Mouse (Mus musculus) kidney, adult 11 months (tissue): ENCODE results near the gene Zbtb9.

ENCODE experiments used
- DNase-seq: peaks from one replicate; pipeline ENCODE4 v3.0.0; 2022

The Zbtb9 gene

DNA sequence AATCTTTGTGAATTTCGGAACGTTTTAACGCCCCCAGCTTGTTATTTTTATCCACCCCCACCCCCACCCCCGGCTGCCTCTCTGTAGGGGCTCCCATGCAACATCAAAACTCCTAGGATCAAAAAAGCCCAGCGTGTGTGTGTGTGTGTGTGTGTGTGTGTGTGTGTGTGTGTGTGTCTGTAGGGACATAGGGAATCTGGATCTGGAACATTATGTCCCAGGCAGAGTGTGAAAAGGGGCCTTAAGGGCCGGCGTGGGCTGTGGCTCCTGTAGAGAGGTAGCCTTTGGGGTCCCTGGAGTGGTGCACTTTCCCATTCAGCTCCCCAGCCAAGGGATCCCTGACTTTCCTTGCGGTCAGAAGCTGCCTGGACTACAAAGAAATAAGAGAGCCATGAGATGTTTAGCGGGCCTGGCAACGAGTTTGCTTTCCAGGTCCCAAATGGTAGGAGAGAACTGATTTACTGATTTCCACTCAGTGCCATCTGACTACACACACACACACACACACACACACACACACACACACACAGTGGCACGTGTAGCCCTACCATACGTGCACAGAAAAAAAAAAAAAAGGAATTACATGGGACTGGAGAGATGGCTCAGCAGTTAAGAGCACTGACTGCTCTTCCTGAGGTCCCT lies 45.7 kb downstream of the Zbtb9 start:
- no peak for DNase-seq

DNA sequence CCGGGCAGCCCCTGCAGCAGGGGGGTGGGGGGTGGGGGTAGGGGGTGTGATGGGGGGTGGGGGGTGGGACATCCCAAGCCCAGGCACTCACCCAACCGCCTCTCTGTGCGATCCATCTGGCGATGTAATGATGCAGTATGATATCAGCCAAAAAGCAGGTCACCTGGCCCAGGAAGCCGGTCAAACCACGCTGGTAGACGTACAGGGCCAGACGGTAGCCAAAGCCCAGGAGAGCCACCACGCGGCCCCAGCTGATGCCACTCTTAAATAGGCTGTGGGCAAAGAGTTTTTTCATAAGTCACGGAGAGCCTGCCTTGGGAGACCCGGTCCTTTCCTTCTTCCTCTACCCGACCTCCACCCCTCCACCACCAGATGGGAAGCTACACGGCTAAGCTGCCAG lies 48.1 kb downstream of the Zbtb9 start:
- DNase-seq = no peak

DNA sequence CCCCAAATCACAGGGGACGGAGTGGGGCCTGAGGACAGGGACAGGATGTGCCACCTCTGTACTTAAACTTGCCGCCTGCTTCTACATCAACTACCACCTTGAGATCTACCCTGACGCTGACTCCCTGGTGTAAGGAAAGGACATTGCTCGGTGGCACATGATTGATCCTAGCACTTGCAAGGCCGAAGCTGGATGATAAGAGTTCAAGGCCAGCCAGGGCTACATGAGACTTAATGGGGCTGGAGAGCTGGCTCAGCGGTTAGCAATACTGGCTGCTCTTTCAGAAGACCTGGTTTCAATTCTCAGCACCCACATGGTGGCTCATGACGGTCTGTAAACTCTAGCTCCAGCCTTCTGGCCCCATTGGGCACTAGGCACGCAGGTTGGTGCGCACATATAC lies 48.8 kb downstream of the Zbtb9 start:
- no peak for DNase-seq

DNA sequence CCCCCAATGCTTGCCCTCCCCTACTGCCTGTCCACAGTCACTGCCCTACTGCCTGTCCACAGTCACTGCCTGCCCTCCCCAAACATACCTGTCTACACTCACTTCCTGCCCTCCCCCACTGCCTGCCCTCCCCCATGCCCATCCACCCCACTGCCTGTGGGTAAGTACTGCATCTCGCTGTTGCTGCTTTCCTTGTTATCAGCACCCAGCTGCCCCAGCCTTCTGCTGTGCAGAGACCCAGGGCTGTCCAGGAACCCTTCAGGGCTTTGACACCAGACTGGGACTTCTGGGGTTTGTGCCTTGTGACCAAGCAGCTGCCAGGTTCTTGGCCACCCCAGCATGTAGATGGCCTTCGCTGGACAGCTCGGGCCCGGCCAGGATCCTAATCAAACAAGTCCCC lies 50.4 kb downstream of the Zbtb9 start:
- no peak for DNase-seq

DNA sequence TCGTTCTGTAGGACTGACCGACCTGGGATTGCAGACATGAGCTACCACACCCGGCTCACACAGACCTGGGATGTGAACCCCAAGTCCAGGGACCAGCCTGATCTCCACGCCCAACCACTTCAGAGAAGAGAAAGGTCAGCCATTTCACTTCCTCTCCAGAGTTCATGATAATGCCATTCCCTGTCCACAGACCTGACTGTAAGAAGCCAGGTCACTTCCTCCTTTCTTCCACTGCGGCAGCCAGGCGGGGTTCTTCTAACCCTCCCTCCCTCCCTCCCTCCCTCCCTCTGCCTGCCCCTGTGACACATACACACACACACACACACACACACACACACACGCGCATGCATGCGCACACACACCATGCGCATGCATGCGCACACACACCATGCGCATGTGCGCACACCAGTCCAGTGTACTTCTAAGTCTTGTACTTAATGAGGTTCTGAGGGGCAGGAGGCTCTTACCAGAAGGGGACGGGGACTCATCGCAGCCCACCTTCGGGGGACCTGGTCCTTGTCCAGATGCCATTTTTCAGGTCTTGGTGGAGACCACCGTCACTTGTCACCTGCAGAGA lies 52.4 kb downstream of the Zbtb9 start:
- DNase-seq = no peak

DNA sequence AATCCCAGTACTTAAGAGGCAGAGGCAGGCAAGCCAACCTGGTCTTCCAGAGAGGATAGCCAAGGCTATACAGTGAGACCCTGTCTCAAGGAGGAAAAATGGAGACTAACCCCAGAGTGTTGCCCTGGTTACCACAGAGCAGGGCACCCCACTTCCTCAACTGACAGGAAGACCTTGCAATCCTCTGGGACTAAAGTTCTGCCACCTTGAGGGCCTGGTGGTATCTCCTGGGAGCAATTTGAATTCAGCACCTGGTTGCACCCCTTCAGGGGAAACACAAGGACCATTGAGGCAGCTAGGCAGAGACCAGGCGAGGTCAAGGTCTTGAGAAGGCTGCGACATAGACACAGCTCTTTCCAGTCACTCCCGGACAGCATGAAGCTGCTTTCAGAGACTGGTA lies 53.0 kb downstream of the Zbtb9 start:
- DNase-seq = no peak

DNA sequence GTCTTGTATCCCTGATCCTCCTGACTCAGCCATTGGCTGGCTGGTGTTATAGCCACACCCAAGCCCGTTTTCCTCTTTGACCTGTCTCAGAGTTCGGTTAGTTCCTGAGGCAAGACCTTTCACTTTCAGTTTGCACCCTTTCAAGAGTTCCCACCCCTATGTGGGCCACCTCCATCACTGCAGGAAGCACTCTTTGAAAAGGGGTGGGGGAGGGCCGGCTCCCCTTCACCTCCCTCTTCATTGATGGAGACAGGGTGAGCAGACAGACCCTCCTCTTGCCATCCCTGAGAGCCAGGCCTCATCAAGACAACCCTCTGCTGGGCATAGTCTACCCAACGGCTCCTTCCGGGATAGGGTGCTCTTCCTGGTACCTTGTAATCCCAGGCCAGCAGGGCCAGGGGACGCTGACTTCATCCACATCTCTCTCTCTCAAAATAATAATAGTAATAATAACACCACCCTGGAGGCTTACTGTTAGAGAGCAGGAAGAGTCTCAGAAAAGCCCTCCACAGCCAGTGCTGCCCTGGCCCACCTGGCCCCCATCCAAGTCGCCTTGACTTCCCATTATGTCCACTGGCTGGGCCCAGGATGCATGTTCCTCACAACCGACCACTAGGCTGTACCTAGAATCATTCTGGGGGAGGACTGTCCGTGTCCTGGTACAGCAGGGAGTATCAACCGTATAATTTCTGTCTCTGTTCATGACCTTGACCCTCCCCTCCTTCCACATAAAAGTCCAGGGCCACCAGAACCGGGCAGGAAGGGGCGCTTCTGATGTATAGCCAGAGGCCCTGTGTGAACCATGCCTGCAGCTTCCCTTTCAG lies 54.7 kb downstream of the Zbtb9 start:
- peak; percentile 51 for DNase-seq

DNA sequence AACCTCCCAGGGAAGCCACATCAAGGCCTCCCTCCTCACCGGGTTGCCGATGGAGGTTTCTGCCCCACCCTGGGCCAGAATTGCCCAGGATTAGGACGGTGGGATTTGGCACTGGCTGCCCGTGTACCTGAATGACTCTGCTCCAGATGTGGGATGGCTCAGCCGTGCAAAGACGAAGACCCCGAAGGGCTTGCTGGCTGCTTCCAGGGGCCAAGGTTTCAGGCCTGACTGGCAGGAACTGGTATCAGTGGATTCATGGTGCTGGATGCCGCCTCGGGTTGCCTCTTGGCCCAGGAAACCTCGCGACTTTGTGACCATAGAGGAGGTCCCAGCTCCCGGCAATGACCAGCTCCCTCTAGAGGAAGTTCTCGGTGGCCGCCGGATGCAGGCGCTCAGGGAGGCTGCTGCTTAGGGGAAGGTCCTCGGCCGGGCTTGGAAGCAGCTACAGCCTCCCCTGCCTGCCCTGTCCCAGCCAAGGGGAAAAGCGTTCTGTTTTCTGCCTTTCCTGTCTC lies 55.4 kb downstream of the Zbtb9 start:
- peak; percentile 88 for DNase-seq

DNA sequence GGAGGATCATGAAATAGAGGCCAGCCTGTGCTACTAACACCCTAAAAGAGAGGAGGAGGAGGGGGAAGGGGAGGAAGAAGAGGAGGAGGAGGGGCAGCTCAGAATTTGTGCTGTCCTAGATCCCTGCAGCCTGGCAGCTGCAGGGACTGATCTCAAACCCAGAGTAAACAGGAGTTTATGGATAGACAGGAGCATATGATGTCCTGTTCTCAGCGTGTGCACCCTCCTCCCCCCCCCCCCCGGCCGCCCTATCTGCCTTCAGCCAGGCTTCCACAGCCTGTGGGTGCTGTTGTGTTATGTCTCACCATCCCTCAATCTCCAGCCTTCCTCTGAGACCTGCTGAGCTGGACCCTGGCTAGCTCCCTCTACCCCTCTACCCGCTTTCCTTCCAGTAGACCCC lies 55.9 kb downstream of the Zbtb9 start, which contains the start of gene Bak1:
Bak1 (minus strand) TSS at position 101 of the 400 bp plus-strand sequence.
- no peak for DNase-seq

DNA sequence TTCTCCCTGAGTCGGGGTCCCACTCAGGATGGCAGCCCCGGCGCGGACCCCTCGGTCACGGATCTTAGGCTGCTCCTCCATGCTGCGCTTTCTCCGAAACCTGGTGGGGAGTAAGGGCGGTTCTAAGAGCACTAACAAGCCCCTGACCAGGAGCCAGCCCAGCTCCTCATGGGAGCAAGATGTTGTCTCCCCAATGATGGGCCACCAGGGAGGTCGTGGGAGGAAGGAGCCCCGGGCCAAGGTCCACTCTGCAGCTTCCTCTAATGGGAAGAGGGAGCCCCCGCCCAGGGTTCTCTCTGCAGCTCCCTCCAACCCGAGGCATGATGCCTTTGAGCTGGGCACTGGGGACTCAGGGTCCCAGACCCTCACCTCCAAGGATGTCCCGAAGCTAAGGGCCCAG lies 56.5 kb downstream of the Zbtb9 start:
- DNase-seq = no peak

DNA sequence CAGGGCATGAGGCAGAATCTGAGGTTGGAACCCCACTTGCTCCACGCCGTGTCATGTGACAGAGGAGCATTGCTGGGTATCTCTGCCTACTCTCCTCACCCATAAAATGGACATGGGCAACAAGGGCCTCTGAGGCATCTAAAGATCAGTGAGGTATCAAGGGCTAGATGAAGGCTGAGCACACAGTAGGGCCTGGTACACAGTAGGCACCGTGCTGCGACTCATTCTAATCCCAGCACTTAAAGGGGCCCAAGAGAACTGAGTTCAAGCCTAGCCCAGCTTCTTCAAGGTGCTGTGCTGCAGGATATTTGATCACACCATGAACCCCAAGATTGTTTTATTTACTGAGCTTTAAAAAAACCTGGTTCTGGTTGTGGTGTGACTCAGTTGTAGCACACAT lies 57.9 kb downstream of the Zbtb9 start:
- DNase-seq = no peak

DNA sequence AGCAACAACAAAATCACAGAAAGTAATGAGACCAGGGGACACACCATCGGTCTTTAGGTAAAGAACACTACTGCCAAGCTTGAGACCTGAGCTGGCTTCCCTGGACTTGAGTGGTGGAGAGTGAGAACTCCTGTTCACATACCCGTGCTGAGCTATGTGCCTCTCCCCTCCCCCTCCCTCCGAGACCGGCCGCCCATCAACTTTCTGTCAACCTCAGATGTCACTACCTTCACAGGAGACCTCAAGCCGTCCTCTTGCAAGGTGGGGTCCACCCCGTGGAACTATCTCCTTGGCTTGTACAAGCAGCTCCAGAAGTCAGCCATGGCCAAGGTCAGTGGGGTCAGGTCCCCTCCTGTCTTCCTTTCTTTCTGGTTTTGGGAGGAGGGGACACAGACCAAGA lies 59.4 kb downstream of the Zbtb9 start:
- DNase-seq = no peak

DNA sequence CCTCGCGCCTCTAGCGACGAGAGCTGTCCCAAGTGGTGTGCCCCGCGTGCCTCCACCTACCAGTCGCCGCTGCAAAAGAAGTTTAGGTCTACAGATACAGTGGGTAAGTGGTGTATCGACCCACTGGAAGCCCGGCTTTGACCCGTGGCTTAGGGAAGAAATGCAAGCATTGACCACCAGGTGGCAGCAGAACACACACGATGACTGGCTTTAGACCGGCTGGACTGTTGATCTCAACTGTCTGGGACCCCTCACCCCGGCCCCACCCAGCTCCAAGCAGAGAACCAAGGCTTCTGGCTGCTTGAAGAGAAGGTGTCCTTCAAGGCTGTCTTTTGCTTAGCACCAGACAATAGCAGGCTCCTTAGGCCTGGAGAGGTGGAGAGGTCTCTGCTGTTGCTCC lies 59.9 kb downstream of the Zbtb9 start:
- peak; percentile 54 for DNase-seq

DNA sequence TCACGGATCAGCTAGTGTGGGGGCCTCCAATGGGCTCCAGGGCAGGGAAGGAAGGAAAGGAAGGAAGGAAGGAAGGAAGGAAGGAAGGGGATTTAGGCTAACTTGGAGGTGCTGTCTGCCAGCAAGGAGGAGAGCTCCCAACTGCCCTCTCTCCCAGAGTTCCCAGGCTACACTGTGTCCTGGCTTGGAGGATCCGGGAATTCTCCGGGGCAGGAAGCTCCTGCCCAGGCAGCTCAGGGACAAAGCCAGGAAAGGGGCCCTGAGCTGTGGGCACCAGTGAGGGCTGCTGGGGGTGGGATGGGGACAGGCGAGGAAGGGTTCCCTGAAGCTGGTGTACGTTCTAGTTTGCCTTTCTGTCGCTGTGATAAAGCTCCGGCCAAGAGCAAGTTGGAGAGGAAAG lies 63.5 kb downstream of the Zbtb9 start:
- no peak for DNase-seq

DNA sequence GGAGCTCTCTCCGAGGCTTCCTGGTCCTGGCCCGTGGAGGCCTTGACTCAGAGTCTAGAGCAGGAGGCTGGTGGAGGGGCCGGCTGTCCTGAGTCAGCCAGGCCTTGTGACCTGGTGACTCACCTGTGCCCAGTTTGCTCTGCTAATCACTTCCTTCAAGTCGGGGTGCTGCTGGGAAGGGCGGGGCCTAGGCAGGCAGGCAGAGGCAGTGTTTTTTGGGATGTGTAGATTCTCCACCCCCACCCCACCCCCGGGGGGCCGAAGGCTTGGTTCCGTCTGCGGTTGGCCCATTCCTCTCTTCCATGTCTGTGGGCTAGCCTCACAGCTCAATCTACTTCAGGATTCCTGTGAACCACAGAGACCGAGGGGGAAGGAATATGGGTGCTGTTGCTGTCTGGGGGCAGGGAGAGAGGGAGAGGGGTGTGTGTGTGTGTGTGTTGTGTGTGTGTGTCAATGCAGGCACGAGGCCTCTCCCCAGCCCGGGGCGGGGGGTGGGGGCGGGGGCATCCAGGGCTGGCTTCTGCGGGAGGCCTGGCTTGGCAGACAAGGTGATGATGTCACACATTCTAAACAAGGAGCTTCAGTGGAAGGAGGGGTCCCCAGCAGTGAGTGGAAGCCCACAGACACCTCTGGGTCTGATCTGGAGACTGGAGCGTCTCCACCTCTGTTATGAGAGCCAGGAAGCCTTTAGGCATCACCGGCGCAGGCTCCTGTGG lies 65.5 kb downstream of the Zbtb9 start:
- no peak for DNase-seq

DNA sequence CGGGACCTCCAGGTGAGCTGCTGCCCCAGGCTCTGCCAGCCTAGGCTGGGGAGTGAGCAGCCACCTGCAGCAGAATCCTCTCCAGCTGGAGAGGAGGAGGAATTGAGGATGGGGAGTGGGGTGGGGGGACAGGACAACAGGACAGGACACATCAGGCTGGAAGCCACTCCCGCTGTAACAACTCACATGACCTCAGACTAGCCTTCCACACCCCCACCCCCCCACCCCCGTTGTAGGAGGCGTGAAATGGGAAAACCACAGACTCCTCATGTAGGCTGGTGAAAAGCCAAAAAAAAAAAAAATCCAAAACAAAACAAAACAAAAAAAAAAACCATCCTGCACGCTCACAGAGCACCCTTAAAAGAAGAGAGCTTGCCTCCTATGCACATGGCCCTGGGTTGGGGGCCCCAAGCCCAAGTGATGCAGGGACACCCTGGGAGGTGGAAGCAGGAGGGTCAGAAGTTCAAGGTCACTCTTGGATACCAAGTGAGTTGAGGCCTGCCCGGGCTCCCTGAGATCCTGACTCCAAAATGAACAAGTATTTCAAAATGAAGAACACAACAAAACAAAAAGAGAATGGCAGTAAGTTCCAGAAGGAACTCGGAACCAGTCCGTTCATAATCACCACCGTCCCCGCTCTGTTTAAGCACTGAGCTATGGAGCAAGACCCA lies 66.6 kb downstream of the Zbtb9 start:
- no peak for DNase-seq

DNA sequence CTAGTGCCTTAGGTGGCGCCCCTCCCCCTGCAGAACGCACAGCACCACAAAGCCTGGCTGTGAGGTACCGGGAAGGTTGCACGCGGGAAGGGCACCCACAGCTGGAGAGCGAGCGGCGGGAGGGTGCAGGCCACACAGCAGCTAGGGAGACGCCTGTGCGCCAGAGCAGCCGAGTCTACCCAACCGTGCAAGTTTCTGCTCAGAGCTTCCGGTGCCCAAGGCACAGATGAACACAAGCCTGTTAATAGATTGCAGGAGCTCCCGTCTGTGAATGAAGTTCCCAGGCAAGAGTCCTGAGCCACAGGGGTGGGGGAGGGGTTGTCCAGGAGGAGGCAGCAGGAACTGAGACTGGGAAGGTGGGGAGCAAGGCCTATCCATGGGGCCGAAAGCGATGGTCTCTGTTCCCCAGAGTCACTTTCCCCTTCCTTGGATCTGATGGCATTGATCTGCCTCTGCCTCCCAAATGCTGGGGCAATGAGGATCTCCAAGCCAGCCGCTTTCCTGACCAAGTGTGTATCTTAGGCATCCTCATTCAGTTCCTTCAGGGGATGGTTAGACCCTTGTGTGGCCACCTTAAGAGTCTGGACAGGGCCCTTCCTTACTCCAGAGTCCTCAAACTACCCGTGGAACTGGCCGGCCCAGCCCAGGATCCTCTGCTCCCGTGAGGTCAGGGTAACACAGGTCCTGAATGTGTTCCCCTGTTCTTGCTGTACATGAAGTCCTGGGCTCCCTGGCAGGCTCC lies 67.5 kb downstream of the Zbtb9 start:
- DNase-seq = peak; percentile 73

DNA sequence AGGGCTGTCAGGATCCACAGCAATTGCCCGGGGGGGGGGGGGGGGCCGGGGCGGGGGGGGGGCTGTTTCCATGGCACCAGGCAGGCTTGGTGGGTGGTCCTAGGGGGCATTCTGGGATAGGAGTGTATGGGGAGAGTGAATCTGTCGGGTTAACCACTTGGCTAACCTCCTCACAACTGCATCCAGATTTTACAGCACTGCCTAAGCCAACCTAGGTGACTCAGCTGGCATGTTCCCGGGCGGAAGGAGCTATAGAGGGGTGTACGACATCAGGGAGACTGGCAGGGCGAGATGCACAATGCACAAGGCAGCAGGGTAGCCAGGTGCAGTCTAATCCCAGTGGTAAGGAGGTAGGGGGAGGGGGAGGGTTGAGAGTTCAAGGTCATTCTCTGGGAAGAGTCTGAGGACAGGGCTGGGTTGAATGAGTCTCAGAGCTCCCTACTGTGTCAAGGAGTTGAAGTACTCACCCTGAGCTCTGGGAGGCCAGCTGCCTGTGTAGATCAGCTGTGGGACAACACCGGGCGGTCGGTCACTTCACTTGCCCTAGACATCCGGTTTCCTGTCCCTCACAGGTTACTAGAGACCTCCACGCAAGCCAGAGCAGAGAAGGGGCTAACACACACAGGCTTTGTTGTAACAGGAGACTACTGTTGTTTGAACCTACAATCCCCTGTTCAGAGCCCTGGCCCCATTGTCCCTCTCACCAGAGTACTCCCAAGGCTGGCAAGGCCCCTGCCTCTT lies 68.2 kb downstream of the Zbtb9 start:
- no peak for DNase-seq

DNA sequence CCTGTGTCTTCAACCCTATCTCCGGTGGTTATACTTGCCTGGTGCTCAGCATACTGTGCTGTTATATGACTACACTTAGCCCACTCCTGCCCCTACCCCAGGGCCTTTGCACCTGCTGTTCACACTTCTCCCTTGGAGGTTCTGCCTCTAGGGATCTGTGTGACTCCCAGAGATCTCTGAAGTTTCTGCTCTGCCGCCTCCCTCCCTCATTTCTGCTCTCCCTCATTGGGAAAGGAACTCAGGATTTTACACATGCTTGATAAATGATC lies 68.8 kb downstream of the Zbtb9 start:
- no peak for DNase-seq

DNA sequence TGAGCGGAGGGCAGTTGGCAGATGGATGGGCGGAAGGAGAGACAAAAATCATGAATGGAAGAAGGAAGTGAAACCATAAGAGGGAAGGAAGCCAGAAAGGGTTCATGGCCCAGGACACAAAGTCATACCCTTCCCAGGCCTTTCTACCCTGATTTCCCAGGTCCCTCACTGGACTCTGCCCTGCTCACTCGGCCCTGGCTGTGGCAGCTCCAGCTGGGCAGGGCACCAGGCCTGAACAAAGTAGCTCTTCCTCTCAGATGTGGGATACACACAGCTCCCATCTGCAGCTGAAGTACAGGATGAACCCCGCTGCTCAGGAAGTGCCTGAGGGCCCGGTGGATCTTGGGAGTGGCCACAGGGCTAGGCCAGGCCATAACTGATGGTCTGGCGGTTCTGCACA lies 69.9 kb downstream of the Zbtb9 start:
- DNase-seq = peak; percentile 34

DNA sequence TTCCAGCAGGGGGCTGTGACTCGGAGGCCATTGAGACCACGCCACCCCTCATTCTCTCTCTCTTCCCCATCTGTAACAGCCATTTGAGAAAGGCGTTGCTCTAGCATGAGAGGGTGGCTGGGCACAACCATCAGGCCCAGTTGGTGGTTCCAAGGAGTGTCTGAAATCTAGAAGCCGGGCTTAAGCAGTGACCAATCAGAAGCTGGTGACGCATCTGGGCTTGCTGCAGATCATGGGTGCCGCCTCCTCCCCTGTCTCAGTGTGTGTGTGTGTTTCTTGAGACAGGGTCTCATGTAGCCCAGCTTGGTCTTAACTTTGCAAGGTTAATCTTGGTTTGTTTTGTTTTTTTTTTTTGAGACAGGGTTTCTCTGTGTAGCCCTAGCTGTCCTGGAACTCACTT lies 72.2 kb downstream of the Zbtb9 start:
- DNase-seq = no peak
